In genomic region chr8:46490250-46490649, GRCm38 (mm10) we compare ENCODE assay signal across 24 mouse cellular contexts. TPM values are rescaled to one million over a fixed set of nuclear protein-coding genes. Genes with fewer than 3 reads are reported as not detected.
DNase-seq lines count a peak whose midpoint lies in the region; ATAC-seq and TF ChIP-seq lines count a peak whose summit lies in the region.
"Had no signal": no experiment of that assay in that cellular context is flagged by ENCODE, and none has a peak within 500 bp of the region (broad histone marks: within the 10 kb centered on the region; RNA-seq: fewer than 3 reads in every experiment).

No protein-coding gene starts in this region.

- no peak for TF ChIP-seq CTCF in gastrocnemius, adult 2 months (IDR thresholded peaks at IDR 0.05)
- no peak for TF ChIP-seq CTCF in heart, postnatal 0 days (IDR thresholded peaks at IDR 0.05; ENCODE audit: low read depth)
- TF ChIP-seq CTCF in liver, adult 2 months (IDR thresholded peaks at IDR 0.05; ENCODE audit: low read depth, low read length) = no peak

- peak overlapping the region; percentile 87 for H3K27ac ChIP-seq in gastrocnemius, adult 2 months
- H3K27ac ChIP-seq in heart, postnatal 0 days (ENCODE audit: low read depth) = peak overlapping the region; percentile 88
- H3K27ac ChIP-seq in heart, embryonic 11.5 days (ENCODE audit: low read depth, low read length) = no peak overlapping the region
- peak overlapping the region; percentile 53 for H3K27ac ChIP-seq in liver, adult 2 months (replicated peaks; ENCODE audit: insufficient read depth, low read depth, low read length)
- peak overlapping the region; percentile 23; the same call in 1 of the 2 replicates for H3K27ac ChIP-seq in stomach, embryonic 16.5 days (ENCODE audit: low read length)
- H3K27ac ChIP-seq: forebrain, embryonic 13.5 days; hindbrain, embryonic 12.5 days; kidney, postnatal 0 days; limb, embryonic 12.5 days; macrophage had no signal

- ATAC-seq in heart, postnatal 0 days (ENCODE audit: insufficient read depth, low read depth) = no peak
- no peak for ATAC-seq in heart, embryonic 11.5 days (replicated peaks; ENCODE audit: insufficient number of reproducible peaks, low FRiP score, low TSS enrichment)
- no peak for ATAC-seq in stomach, embryonic 16.5 days (ENCODE audit: insufficient read depth, low FRiP score)
- no peak for ATAC-seq in megakaryocyte-erythroid progenitor cell, adult 5-6 weeks (replicated peaks; ENCODE audit: low FRiP score, low TSS enrichment, poor library complexity, severe bottlenecking)
- ATAC-seq: activated CD4-positive, CD25-positive, alpha-beta regulatory T cell, adult 4 months; forebrain, embryonic 13.5 days had no signal

- TF ChIP-seq EP300 in heart, postnatal 0 days (IDR thresholded peaks at IDR 0.05; ENCODE audit: low read depth) = no peak

- no peaks in the 10 kb centered on the region for H3K27me3 ChIP-seq in heart, postnatal 0 days (ENCODE audit: control insufficient read depth, insufficient read depth, low read length)
- H3K27me3 ChIP-seq in heart, embryonic 11.5 days (ENCODE audit: control insufficient read depth, insufficient read depth, low read length) = no peaks in the 10 kb centered on the region
- H3K27me3 ChIP-seq in liver, adult 2 months (ENCODE audit: control insufficient read depth, insufficient read depth, low read length) = no peaks in the 10 kb centered on the region
- H3K27me3 ChIP-seq in stomach, embryonic 16.5 days (ENCODE audit: control insufficient read depth, insufficient read depth, low read length) = no peaks in the 10 kb centered on the region
- H3K27me3 ChIP-seq: CH12.LX; forebrain, embryonic 13.5 days; hindbrain, embryonic 12.5 days had no signal

- no peaks in the 10 kb centered on the region for H3K9me3 ChIP-seq in heart, postnatal 0 days (replicated peaks; ENCODE audit: control insufficient read depth, low read length)
- no peaks in the 10 kb centered on the region for H3K9me3 ChIP-seq in heart, embryonic 11.5 days (replicated peaks; ENCODE audit: control insufficient read depth, low read length)
- H3K9me3 ChIP-seq in stomach, embryonic 16.5 days (replicated peaks; ENCODE audit: control insufficient read depth, low read length) = no peaks in the 10 kb centered on the region
- H3K9me3 ChIP-seq: forebrain, embryonic 13.5 days; hindbrain, embryonic 12.5 days; limb, embryonic 12.5 days had no signal

- peak overlapping the region; percentile 66; the same call in 1 of the 2 replicates for H3K4me3 ChIP-seq in gastrocnemius, adult 2 months
- no peak overlapping the region for H3K4me3 ChIP-seq in heart, postnatal 0 days (ENCODE audit: low read depth, low read length)
- no peak overlapping the region for H3K4me3 ChIP-seq in heart, embryonic 11.5 days (ENCODE audit: low read depth, low read length)
- no peak overlapping the region for H3K4me3 ChIP-seq in liver, adult 2 months (ENCODE audit: insufficient read depth, low read depth, low read length)
- H3K4me3 ChIP-seq in stomach, embryonic 16.5 days (replicated peaks; ENCODE audit: low read length) = no peak overlapping the region
- H3K4me3 ChIP-seq: forebrain, embryonic 13.5 days; hindbrain, embryonic 12.5 days; limb, embryonic 12.5 days had no signal

- peaks cover 29% of the 10 kb centered on the region for H3K4me1 ChIP-seq in heart, postnatal 0 days (ENCODE audit: control insufficient read depth, insufficient read depth)
- H3K4me1 ChIP-seq in heart, embryonic 11.5 days (ENCODE audit: control insufficient read depth, insufficient read depth, low read length) = peaks cover 10% of the 10 kb centered on the region
- H3K4me1 ChIP-seq in liver, adult 2 months (ENCODE audit: control insufficient read depth, insufficient read depth, low read length) = peaks cover 59% of the 10 kb centered on the region
- peaks cover 16% of the 10 kb centered on the region for H3K4me1 ChIP-seq in stomach, embryonic 16.5 days (ENCODE audit: control insufficient read depth, insufficient read depth, low read length)

- H3K79me2 ChIP-seq in liver, adult 2 months (ENCODE audit: control insufficient read depth, insufficient read depth, low read length) = peaks cover 35% of the 10 kb centered on the region

- H3K36me3 ChIP-seq in heart, postnatal 0 days (replicated peaks; ENCODE audit: control insufficient read depth, insufficient read depth, low read length) = peaks cover 19% of the 10 kb centered on the region
- H3K36me3 ChIP-seq in heart, embryonic 11.5 days (ENCODE audit: control insufficient read depth, insufficient read depth, low read length) = no peaks in the 10 kb centered on the region
- peaks cover 61% of the 10 kb centered on the region for H3K36me3 ChIP-seq in liver, adult 2 months (ENCODE audit: control insufficient read depth, insufficient read depth, low read length)
- no peaks in the 10 kb centered on the region for H3K36me3 ChIP-seq in stomach, embryonic 16.5 days (ENCODE audit: control insufficient read depth, insufficient read depth, low read length)
- H3K36me3 ChIP-seq: hindbrain, embryonic 12.5 days; limb, embryonic 12.5 days had no signal

- intact Hi-C loops in gastrocnemius, adult 2 months (cut with DNase I) = no loop called here

- H3K4me2 ChIP-seq in heart, postnatal 0 days (ENCODE audit: low read depth, low read length) = peak overlapping the region; percentile 22; the same call in 1 of the 2 replicates
- H3K4me2 ChIP-seq in heart, embryonic 11.5 days = no peak overlapping the region
- H3K4me2 ChIP-seq in stomach, embryonic 16.5 days (ENCODE audit: low read depth, low read length) = no peak overlapping the region
- H3K4me2 ChIP-seq: forebrain, embryonic 13.5 days; hindbrain, embryonic 12.5 days; limb, embryonic 12.5 days had no signal

- TF ChIP-seq POLR2A in liver, adult 2 months (IDR thresholded peaks at IDR 0.05; ENCODE audit: extremely low read depth, insufficient read depth, low read length) = no peak

- WGBS in heart, postnatal 0 days = 87% methylated on average over 8 of the region's 8 CpGs
- WGBS in heart, embryonic 11.5 days (ENCODE audit: insufficient replicate concordance) = 86% methylated on average over 8 of the region's 8 CpGs
- 26% methylated on average over 8 of the region's 8 CpGs for WGBS in liver, adult 2 months
- WGBS in stomach, embryonic 16.5 days = 88% methylated on average over 8 of the region's 8 CpGs

- no peak for DNase-seq in gastrocnemius, adult 2 months
- DNase-seq in gastrocnemius, adult 18-20 months (ENCODE audit: low spot score) = no peak
- no peak for DNase-seq in heart, postnatal 0 days (ENCODE audit: low spot score)
- peak; percentile 95 for DNase-seq in liver, adult 2 months (ENCODE audit: extremely low read depth, low read depth, low spot score)
- DNase-seq in liver = no peak
- DNase-seq: cerebellum, adult 2 months; cerebellum, postnatal 25 days; gastrocnemius, postnatal 36 days; layer of hippocampus, adult 9-11 months; lung, adult 2 months; lung, postnatal 10 days; midbrain, embryonic 14.5 days; thymus, adult 18-20 months; thymus, postnatal 25 days had no signal

- no peak overlapping the region for H3K9ac ChIP-seq in heart, postnatal 0 days (replicated peaks; ENCODE audit: low read depth, low read length)
- no peak overlapping the region for H3K9ac ChIP-seq in heart, embryonic 11.5 days (ENCODE audit: low read depth, low read length)
- H3K9ac ChIP-seq in liver, adult 2 months (ENCODE audit: low read depth, low read length) = peak overlapping the region; percentile 69
- no peak overlapping the region for H3K9ac ChIP-seq in stomach, embryonic 16.5 days (ENCODE audit: low read length)
- H3K9ac ChIP-seq: forebrain, embryonic 13.5 days; hindbrain, embryonic 12.5 days; limb, embryonic 12.5 days had no signal

RNA-seq across cellular contexts. Expression of gene Acsl1, which starts 19.4 kb away (rescaled TPM):
- 100 to 1,000 TPM; 224 to 367 TPM for total RNA-seq in gastrocnemius, adult 2 months (2021)
- 100 to 1,000 TPM; 270 to 281 TPM for total RNA-seq in gastrocnemius, adult 18-20 months (2021)
- total RNA-seq in heart, postnatal 0 days (2014; rRNA removed; ENCODE audit: low replicate concordance) = 275 and 297 TPM in 2 replicates
- 271 and 291 TPM in 2 replicates for polyA plus RNA-seq in heart, postnatal 0 days (2015; fragmentation: Nextera tagmentation; extraction: Ambion mirVana)
- 16.4 and 20.3 TPM in 2 replicates for polyA plus RNA-seq in heart, embryonic 11.5 days (2014; fragmentation: Nextera tagmentation; extraction: Ambion mirVana)
- total RNA-seq in liver, adult 2 months (2014; rRNA removed) = 447 and 506 TPM in 2 replicates
- 322 and 338 TPM in 2 replicates for polyA plus RNA-seq in liver, adult 2 months (2012; rRNA removed)
- 33.4 and 42.0 TPM in 2 replicates for polyA plus RNA-seq in stomach, embryonic 16.5 days (2015; fragmentation: Nextera tagmentation; extraction: Ambion mirVana)
- 85.5 and 104 TPM in 2 replicates for total RNA-seq in megakaryocyte-erythroid progenitor cell, adult 5-6 weeks (2014; fragmentation: Nextera tagmentation)
- total RNA-seq in megakaryocyte-erythroid progenitor cell, adult 5-6 weeks (2017) = 139 and 157 TPM in 2 replicates
